Mouse (Mus musculus): ENCODE measurements around the gene Smap2. TPM values are rescaled to one million over a fixed set of nuclear protein-coding genes. Genes with fewer than 3 reads are reported as not detected.

The Smap2 gene
- 74.7 TPM for polyA plus RNA-seq (2017; shearing (Covaris generic))

GRCm38 (mm10) chr4:121016928-121017657, at the start of gene Smap2:
Gene Smap2 (minus strand): TSS chr4:121017247.

DNA sequence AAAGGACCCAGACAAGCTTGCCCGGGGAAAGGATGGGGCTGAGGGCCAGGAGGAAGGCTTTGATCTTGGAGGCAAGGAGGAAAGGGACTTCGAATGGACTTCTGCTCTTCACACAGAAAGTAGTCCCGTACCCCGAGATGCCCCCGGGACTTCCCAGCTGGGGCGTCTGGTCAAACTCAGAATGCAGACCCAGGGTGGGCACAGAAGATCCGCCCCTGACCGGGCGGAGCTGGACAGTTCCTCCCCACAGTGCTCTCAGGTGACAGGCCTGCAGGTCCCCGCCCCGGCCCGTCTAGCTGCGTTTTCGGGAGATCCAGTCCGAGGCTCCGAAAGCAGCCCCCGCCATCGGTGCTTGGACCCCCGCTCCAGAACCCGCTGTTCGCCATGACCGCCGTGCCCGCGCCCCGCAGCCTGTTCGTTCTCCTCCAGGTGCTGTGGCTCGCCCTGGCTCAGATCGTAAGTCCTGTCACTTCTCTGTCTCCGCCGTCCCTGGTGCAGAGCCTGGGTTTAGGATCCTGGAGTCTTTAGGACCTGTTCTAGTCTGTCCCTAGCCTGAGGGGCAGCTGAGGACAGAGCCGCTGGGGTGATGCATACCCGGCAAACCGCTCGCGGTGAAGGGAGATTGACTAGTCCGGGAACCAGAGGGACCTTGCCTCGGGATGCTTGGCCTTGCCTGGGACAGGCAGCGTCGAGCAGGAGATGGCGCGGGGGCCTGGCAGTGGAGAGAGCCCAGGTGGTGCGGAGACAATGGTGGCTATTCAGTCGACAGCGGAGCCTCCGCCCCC, 22.5 kb upstream of the Smap2 start, which contains the start of gene Col9a2:
Gene Col9a2 (plus strand): TSS at position 55 of the 785 bp plus-strand sequence.

DNA sequence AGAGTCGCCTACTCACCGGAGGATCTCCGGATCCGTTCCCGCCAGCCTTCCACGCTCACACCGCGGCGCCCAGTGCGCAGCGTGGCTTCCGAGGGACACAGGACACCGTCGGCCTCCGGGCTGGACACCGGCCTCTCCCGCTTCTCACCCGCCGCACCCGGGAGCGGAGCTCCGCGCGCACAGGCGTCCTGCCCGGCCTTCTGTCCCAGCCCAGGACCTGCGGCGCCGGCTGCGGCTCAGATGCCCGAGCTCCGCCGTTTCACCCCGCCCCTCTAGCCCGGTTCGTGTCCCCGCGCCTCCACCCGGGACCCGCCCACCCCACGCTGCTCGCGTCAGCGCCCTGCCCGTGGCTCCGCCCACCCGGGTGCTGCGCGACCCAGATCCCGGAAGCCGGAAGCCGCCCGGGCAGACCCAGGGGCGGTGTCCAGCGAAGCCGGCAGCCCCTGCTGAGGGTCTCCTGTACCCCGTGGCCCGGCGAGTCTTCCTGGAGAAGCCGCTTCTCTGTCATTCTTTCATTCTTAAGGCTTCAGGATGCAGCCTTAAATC, 65.5 kb downstream of the Smap2 start, which contains the start of gene Zfp69:
Gene Zfp69 (minus strand): TSS at position 272 of the 546 bp plus-strand sequence.

GRCm38 (mm10) chr4:120924554-120925299, 92.3 kb downstream of the Smap2 start, which contains the start of gene Exo5:
Gene Exo5 (minus strand): TSS chr4:120925017.

Other genes starting within 250 kb of the Smap2 start
- 100 TPM for gene Nfyc, start 185.7 kb downstream of the Smap2 start, polyA plus RNA-seq (2017; shearing (Covaris generic))
- 0.97 TPM for gene Rims3, start 162.4 kb downstream of the Smap2 start, polyA plus RNA-seq (2017; shearing (Covaris generic))
- 8.6 TPM for gene Exo5, start 92.2 kb downstream of the Smap2 start, polyA plus RNA-seq (2017; shearing (Covaris generic))
- gene Zfp69, start 65.5 kb downstream of the Smap2 start, polyA plus RNA-seq (2017; shearing (Covaris generic)): 5.4 TPM
- not detected for gene Col9a2, start 22.1 kb upstream of the Smap2 start, polyA plus RNA-seq (2017; shearing (Covaris generic))
- gene Zmpste24, start 81.0 kb upstream of the Smap2 start, polyA plus RNA-seq (2017; shearing (Covaris generic)): 36.1 TPM
- not detected for gene Tmco2, start 92.0 kb upstream of the Smap2 start, polyA plus RNA-seq (2017; shearing (Covaris generic))
- 81.6 TPM for gene Rlf, start 197.8 kb upstream of the Smap2 start, polyA plus RNA-seq (2017; shearing (Covaris generic))